Mouse (Mus musculus) myocyte (in vitro differentiated cells): ENCODE results near the gene Mtcl1.

ENCODE experiments used
- E2F4 ChIP-seq: IDR thresholded peaks from one replicate; pipeline ENCODE4 v1.6.1; 2011; ENCODE audit warnings: mild to moderate bottlenecking, control low read depth, moderate library complexity; ENCODE audit not compliant: insufficient read depth
- MAX ChIP-seq: IDR thresholded peaks from one replicate; pipeline ENCODE4 v1.6.1; 2011; ENCODE audit warnings: low read depth, mild to moderate bottlenecking, control low read depth
- MYOG ChIP-seq, 3 experiments: IDR thresholded peaks; one replicate each; pipeline ENCODE4 v1.6.1; 2011; ENCODE audit warnings: control low read depth in 2 of 3, low read depth in 2 of 3, mild to moderate bottlenecking in 2 of 3; ENCODE audit not compliant: insufficient read length in 2 of 3, control insufficient read depth in 1 of 3, insufficient read depth in 1 of 3
- POLR2A ChIP-seq: IDR thresholded peaks from one replicate; pipeline ENCODE4 v1.6.1; 2011; ENCODE audit warnings: low read depth, mild to moderate bottlenecking, control low read depth, moderate library complexity; ENCODE audit not compliant: insufficient read length
- TCF12 ChIP-seq: IDR thresholded peaks from one replicate; pipeline ENCODE4 v1.6.1; 2011; ENCODE audit warnings: mild to moderate bottlenecking, control low read depth; ENCODE audit not compliant: poor library complexity, insufficient read depth, severe bottlenecking

DNA sequence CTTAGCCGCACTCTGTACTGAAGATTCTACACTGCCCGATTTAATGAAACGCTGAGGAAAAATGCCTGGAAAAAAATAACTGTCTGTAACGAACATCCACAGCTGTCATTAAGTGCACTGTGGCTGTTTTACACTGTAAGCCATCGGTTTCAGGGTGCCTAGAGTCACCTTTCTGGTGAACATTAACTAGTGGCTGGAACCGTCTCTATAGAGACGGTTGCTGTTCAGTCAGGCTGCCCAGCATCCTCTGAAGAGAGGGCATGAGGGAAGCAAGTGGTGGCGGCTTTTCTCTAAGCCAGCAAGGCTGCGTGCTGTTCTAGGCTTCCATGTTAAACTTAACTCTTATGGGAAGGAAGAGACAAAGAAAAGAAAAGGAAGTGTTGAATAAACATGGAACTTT is 47.0 kb upstream of the Mtcl1 start:
- TF ChIP-seq MYOG (IDR thresholded peaks at IDR 0.05; ENCODE audit: control insufficient read depth in 1 of 3, insufficient read depth in 1 of 3, insufficient read length in 2 of 3, low read depth in 2 of 3) (no peak), MAX (no peak), POLR2A (no peak), TCF12 (no peak), E2F4 (no peak)
